Mouse (Mus musculus): ENCODE measurements around the gene Eml4. TPM values are rescaled to one million over a fixed set of nuclear protein-coding genes. Genes with fewer than 3 reads are reported as not detected.

The Eml4 gene
- polyA plus RNA-seq, 1 experiment from 2014 or later = 32.3 TPM

- Histone ChIP-seq H3K9ac (peak overlapping the region; percentile 92), H3K4me1 (replicated peaks) (peaks cover 23% of the 10 kb centered on the region), H3K4me2 (peak overlapping the region; percentile 80), H3K9me3 (no peaks in the 10 kb centered on the region), H3K4me3 (peak overlapping the region; percentile 83), H3K27me3 (no peaks in the 10 kb centered on the region), H3K36me3 (no peaks in the 10 kb centered on the region), H3K27ac (peak overlapping the region; percentile 92)
- ATAC-seq (ENCODE audit: low FRiP score) = 0 out of 2 replicates have a peak, but pooled peaks have one; percentile 13
- 14% methylated on average over 13 of the region's 13 CpGs for WGBS
Measured at GRCm38 (mm10) chr17:83351601-83352413, 1.1 kb downstream of the Eml4 start.

- Histone ChIP-seq H3K27ac (no peak overlapping the region), H3K9ac (no peak overlapping the region), H3K9me3 (no peaks in the 10 kb centered on the region), H3K4me2 (peak overlapping the region; percentile 80), H3K4me3 (peak overlapping the region; percentile 83), H3K36me3 (no peaks in the 10 kb centered on the region), H3K4me1 (replicated peaks) (peaks cover 23% of the 10 kb centered on the region), H3K27me3 (no peaks in the 10 kb centered on the region)
- ATAC-seq (ENCODE audit: low FRiP score) = no peak
- whole genome bisulfite sequencing = 4% methylated on average over 2 of the region's 2 CpGs
Measured at GRCm38 (mm10) chr17:83352456-83352855, 1.7 kb downstream of the Eml4 start.

GRCm38 (mm10) chr17:83353011-83353410 is 2.3 kb downstream of the Eml4 start:
- WGBS = 19% methylated on average over 5 of the region's 5 CpGs
- no peak overlapping the region for H3K9ac ChIP-seq
- peaks cover 23% of the 10 kb centered on the region for H3K4me1 ChIP-seq (replicated peaks)
- peak overlapping the region; percentile 80 for H3K4me2 ChIP-seq
- no peaks in the 10 kb centered on the region for H3K36me3 ChIP-seq
- H3K27me3 ChIP-seq = no peaks in the 10 kb centered on the region
- H3K27ac ChIP-seq = no peak overlapping the region
- ATAC-seq (ENCODE audit: low FRiP score) = no peak
- H3K9me3 ChIP-seq = no peaks in the 10 kb centered on the region
- peak overlapping the region; percentile 83; the same call in 1 of the 2 replicates for H3K4me3 ChIP-seq

- Histone ChIP-seq H3K27me3 (no peaks in the 10 kb centered on the region), H3K4me1 (replicated peaks) (peaks cover 23% of the 10 kb centered on the region), H3K27ac (no peak overlapping the region), H3K36me3 (no peaks in the 10 kb centered on the region), H3K9ac (no peak overlapping the region), H3K4me2 (no peak overlapping the region), H3K4me3 (no peak overlapping the region), H3K9me3 (no peaks in the 10 kb centered on the region)
- no peak for ATAC-seq (ENCODE audit: low FRiP score)
- 61% methylated on average over 4 of the region's 4 CpGs for WGBS
Measured at GRCm38 (mm10) chr17:83353460-83353859, 2.7 kb downstream of the Eml4 start.

GRCm38 (mm10) chr17:83355481-83355880 is 4.8 kb downstream of the Eml4 start:
- H3K27ac ChIP-seq = no peak overlapping the region
- H3K36me3 ChIP-seq = no peaks in the 10 kb centered on the region
- H3K9ac ChIP-seq = no peak overlapping the region
- H3K9me3 ChIP-seq = no peaks in the 10 kb centered on the region
- WGBS = 84% methylated on average over 2 of the region's 2 CpGs
- H3K4me1 ChIP-seq (replicated peaks) = peaks cover 19% of the 10 kb centered on the region
- ATAC-seq (ENCODE audit: low FRiP score) = no peak
- no peak overlapping the region for H3K4me2 ChIP-seq
- no peak overlapping the region for H3K4me3 ChIP-seq
- H3K27me3 ChIP-seq = no peaks in the 10 kb centered on the region

GRCm38 (mm10) chr17:83359934-83360333 is 9.2 kb downstream of the Eml4 start:
- H3K27ac ChIP-seq = no peak overlapping the region
- H3K9me3 ChIP-seq = no peaks in the 10 kb centered on the region
- H3K4me2 ChIP-seq = no peak overlapping the region
- no peak overlapping the region for H3K4me3 ChIP-seq
- 86% methylated on average over 4 of the region's 4 CpGs for WGBS
- H3K4me1 ChIP-seq (replicated peaks) = peaks cover 2% of the 10 kb centered on the region; the same call in 1 of the 2 replicates
- H3K36me3 ChIP-seq = no peaks in the 10 kb centered on the region
- ATAC-seq (ENCODE audit: low FRiP score) = no peak
- no peaks in the 10 kb centered on the region for H3K27me3 ChIP-seq
- no peak overlapping the region for H3K9ac ChIP-seq

GRCm38 (mm10) chr17:83360796-83361566 is 10.2 kb downstream of the Eml4 start:
- H3K9ac ChIP-seq = no peak overlapping the region
- H3K9me3 ChIP-seq = no peaks in the 10 kb centered on the region
- no peak overlapping the region for H3K4me3 ChIP-seq
- H3K27me3 ChIP-seq = no peaks in the 10 kb centered on the region
- H3K27ac ChIP-seq = no peak overlapping the region
- peaks cover 6% of the 10 kb centered on the region for H3K4me1 ChIP-seq (replicated peaks)
- H3K36me3 ChIP-seq = no peaks in the 10 kb centered on the region
- WGBS = 89% methylated on average over 13 of the region's 13 CpGs
- no peak for ATAC-seq (ENCODE audit: low FRiP score)
- no peak overlapping the region for H3K4me2 ChIP-seq

GRCm38 (mm10) chr17:83363081-83363480 is 12.3 kb downstream of the Eml4 start:
- WGBS = 72% methylated on average over 3 of the region's 3 CpGs
- Histone ChIP-seq H3K36me3 (no peaks in the 10 kb centered on the region), H3K27me3 (no peaks in the 10 kb centered on the region), H3K9ac (no peak overlapping the region), H3K27ac (no peak overlapping the region), H3K4me2 (no peak overlapping the region), H3K9me3 (no peaks in the 10 kb centered on the region), H3K4me3 (no peak overlapping the region), H3K4me1 (replicated peaks) (peaks cover 13% of the 10 kb centered on the region)
- ATAC-seq (ENCODE audit: low FRiP score) = no peak

GRCm38 (mm10) chr17:83364296-83364695 is 13.6 kb downstream of the Eml4 start:
- H3K4me2 ChIP-seq = no peak overlapping the region
- peaks cover 13% of the 10 kb centered on the region for H3K4me1 ChIP-seq (replicated peaks)
- no peak overlapping the region for H3K27ac ChIP-seq
- H3K9me3 ChIP-seq = no peaks in the 10 kb centered on the region
- 87% methylated on average over 5 of the region's 5 CpGs for WGBS
- H3K4me3 ChIP-seq = no peak overlapping the region
- H3K9ac ChIP-seq = no peak overlapping the region
- no peaks in the 10 kb centered on the region for H3K36me3 ChIP-seq
- ATAC-seq (ENCODE audit: low FRiP score) = no peak
- no peaks in the 10 kb centered on the region for H3K27me3 ChIP-seq

- no peaks in the 10 kb centered on the region for H3K36me3 ChIP-seq
- no peak overlapping the region for H3K4me3 ChIP-seq
- no peak for ATAC-seq (ENCODE audit: low FRiP score)
- no peaks in the 10 kb centered on the region for H3K9me3 ChIP-seq
- H3K4me1 ChIP-seq (replicated peaks) = peaks cover 13% of the 10 kb centered on the region
- H3K27me3 ChIP-seq = no peaks in the 10 kb centered on the region
- 83% methylated on average over 2 of the region's 2 CpGs for WGBS
- H3K4me2 ChIP-seq = no peak overlapping the region
- no peak overlapping the region for H3K9ac ChIP-seq
- H3K27ac ChIP-seq = no peak overlapping the region
Measured at GRCm38 (mm10) chr17:83365130-83365529, 14.4 kb downstream of the Eml4 start.

- Histone ChIP-seq H3K4me2 (no peak overlapping the region), H3K27ac (peak overlapping the region; percentile 44; the same call in 1 of the 2 replicates), H3K4me3 (no peak overlapping the region), H3K27me3 (no peaks in the 10 kb centered on the region), H3K9me3 (no peaks in the 10 kb centered on the region), H3K36me3 (no peaks in the 10 kb centered on the region), H3K9ac (no peak overlapping the region), H3K4me1 (replicated peaks) (peaks cover 13% of the 10 kb centered on the region)
- ATAC-seq (ENCODE audit: low FRiP score) = no peak
- WGBS = 65% methylated on average over 11 of the region's 11 CpGs
Measured at GRCm38 (mm10) chr17:83365614-83366355, 15.1 kb downstream of the Eml4 start.

GRCm38 (mm10) chr17:83367387-83367786 is 16.7 kb downstream of the Eml4 start:
- Histone ChIP-seq H3K9me3 (no peaks in the 10 kb centered on the region), H3K27ac (no peak overlapping the region), H3K9ac (no peak overlapping the region), H3K36me3 (no peaks in the 10 kb centered on the region), H3K4me2 (no peak overlapping the region), H3K4me3 (no peak overlapping the region), H3K4me1 (replicated peaks) (peaks cover 13% of the 10 kb centered on the region), H3K27me3 (no peaks in the 10 kb centered on the region)
- WGBS = 92% methylated on average over 5 of the region's 5 CpGs
- no peak for ATAC-seq (ENCODE audit: low FRiP score)
